Mouse (Mus musculus) embryonic facial prominence, embryonic 14.5 days (tissue): ENCODE measurements around the gene Ddx54. TPM values are rescaled to one million over a fixed set of nuclear protein-coding genes. Genes with fewer than 3 reads are reported as not detected.
A peak's percentile ranks its signal among the peaks of the same experiment; 100 is the strongest.

Experiments
- ATAC-seq: fragments of 200-750 bp; cut with Nextera tagmentation; 2 replicates; pipeline ENCODE4 v1.8.0; 2017; ENCODE audit warnings: low read depth, moderate number of reproducible peaks, moderate TSS enrichment
- DNase-seq: peaks from one replicate; pipeline ENCODE4 v3.0.0-alpha.2; 2015; ENCODE audit warnings: low spot score
- H3K27ac ChIP-seq: fragments of 300-500 bp; sonication (generic); replicated peaks from 2 replicates; pipeline ENCODE4 v1.5.1; 2014; ENCODE audit warnings: low read depth, mild to moderate bottlenecking, low read length, moderate library complexity
- H3K27me3 ChIP-seq: fragments of 300-500 bp; sonication (generic); replicated peaks from 2 replicates; pipeline ENCODE4 v1.6.1; 2014; ENCODE audit warnings: low read length; ENCODE audit not compliant: control insufficient read depth, insufficient read depth
- H3K36me3 ChIP-seq: fragments of 300-500 bp; sonication (generic); 2 replicates; pipeline ENCODE4 v1.6.1; 2014; ENCODE audit warnings: low read length, mixed read lengths; ENCODE audit not compliant: control insufficient read depth, insufficient read depth
- H3K4me1 ChIP-seq: fragments of 300-500 bp; sonication (generic); 2 replicates; pipeline ENCODE4 v1.6.1; 2014; ENCODE audit warnings: antibody characterized with exemption, low read length; ENCODE audit not compliant: control insufficient read depth, insufficient read depth
- H3K4me2 ChIP-seq: fragments of 300-500 bp; sonication (generic); 2 replicates; pipeline ENCODE4 v1.6.1; 2014; ENCODE audit warnings: low read depth, mild to moderate bottlenecking, low read length, moderate library complexity, mixed read lengths
- H3K4me3 ChIP-seq: fragments of 300-500 bp; sonication (generic); 2 replicates; pipeline ENCODE4 v1.5.1; 2014; ENCODE audit warnings: low read depth, mild to moderate bottlenecking, low read length
- H3K9ac ChIP-seq: fragments of 300-500 bp; sonication (generic); 2 replicates; pipeline ENCODE4 v1.6.1; 2014; ENCODE audit warnings: low read depth, mild to moderate bottlenecking, low read length, moderate library complexity, mixed read lengths
- H3K9me3 ChIP-seq: fragments of 300-500 bp; sonication (generic); 2 replicates; pipeline ENCODE4 v1.6.1; 2016; ENCODE audit warnings: low read length; ENCODE audit not compliant: control insufficient read depth
- WGBS: fragments of 180-500 bp; shearing (Covaris S2); extraction: QIAGEN DNeasy Blood & Tissue Kit; methylation state at CpG from one replicate; pipeline ENCODE4 v1.1.7; 2014; 5-methylcytosine and 5-hydroxymethylcytosine counted together
- polyA plus RNA-seq: library from polyadenylated mRNA; unstranded; fragments of >200 nt; fragmentation: Nextera tagmentation; extraction: Ambion mirVana; gene quantifications from 2 replicates; pipeline ENCODE4 v1.2.1, GENCODE M21; 2014

The Ddx54 gene
- polyA plus RNA-seq, 1 experiment from 2014 or later: 28.2 TPM

DNA sequence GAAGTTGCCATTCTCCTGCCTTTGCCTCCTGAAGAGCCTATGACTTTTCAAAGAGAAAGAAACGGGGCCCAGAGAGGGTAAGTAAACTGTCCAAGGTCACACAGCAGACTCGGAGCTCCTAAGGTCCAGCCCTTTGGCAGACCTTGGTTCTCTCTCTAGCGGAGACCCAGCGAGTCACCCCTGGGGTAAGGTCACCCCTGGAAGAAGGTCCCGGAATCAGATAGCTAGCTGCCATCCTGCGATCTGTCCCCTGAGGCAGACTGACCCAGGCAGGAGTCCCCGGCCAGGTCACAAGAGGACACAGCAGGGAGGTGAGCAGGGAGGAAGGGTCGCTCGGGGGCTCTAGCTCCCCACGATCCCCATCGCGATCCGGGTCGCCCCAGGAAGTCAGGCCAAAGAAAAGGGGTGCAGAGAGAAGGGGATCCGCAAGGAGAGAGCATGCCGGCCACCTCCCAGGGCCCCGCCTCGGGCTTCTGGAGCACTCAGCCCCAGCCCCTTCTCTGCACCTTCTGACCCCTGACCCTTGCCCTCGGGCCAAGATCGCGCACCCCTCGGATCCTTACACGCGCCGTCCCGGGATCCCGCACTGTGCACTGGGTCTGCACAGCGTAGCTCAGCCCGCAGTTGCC, 24.5 kb upstream of the Ddx54 start:
- ATAC-seq: no peak
- Histone ChIP-seq H3K9ac (peak overlapping the region; percentile 83), H3K27ac (peak overlapping the region; percentile 61), H3K4me1 (peaks cover 11% of the 10 kb centered on the region), H3K36me3 (peaks cover 21% of the 10 kb centered on the region), H3K27me3 (no peaks in the 10 kb centered on the region), H3K9me3 (0 out of 2 replicates have a peak, but pooled peaks cover 4% of the 10 kb centered on the region), H3K4me2 (peak overlapping the region; percentile 99), H3K4me3 (peak overlapping the region; percentile 89)
- DNase-seq: no peak
- 4% methylated on average over 12 of the region's 29 CpGs for WGBS

DNA sequence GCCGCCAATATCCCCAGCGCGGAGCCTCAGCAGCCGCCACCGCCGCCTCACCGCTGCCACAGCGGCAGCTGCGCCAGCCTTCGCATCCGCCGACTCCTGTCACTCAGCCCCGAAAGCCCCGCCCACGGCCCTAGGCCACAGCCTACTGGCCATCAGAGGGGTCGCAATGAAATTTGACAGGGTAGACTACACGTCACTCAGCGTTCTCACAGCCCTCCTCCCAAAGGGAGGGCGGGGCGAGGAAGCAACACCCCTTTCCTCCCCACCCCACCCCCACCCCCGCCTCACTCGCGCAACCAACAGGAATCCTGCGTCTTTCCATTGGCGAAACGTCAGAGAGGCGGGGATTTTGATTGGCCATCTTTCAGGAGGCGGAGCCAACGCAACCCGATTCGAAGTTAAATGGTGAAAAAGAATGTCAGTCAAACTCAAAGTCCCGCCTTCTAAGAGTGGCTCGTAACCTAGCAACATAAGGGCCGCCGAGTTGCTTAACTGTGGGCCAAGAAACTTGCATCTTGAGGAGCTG, 23.9 kb upstream of the Ddx54 start, which contains the start of the genes Tpcn1 and Iqcd:
TSS of gene Tpcn1 (minus strand) at position 105 of the 526 bp plus-strand sequence.
TSS of gene Iqcd (plus strand) at position 448 of the 526 bp plus-strand sequence.
- Histone ChIP-seq H3K9me3 (0 out of 2 replicates have a peak, but pooled peaks cover 4% of the 10 kb centered on the region), H3K4me3 (peak within 1 kb of the TSS; percentile 89), H3K27me3 (no peaks in the 10 kb centered on the region), H3K9ac (peak within 1 kb of the TSS; percentile 83), H3K36me3 (peaks cover 15% of the 10 kb centered on the region), H3K4me1 (peaks cover 11% of the 10 kb centered on the region), H3K4me2 (peak within 1 kb of the TSS; percentile 99), H3K27ac (peak within 1 kb of the TSS; percentile 61)
- ATAC-seq (peak; percentile 98), DNase-seq (peak; percentile 100)
- 0% methylated on average over 21 of the region's 35 CpGs for WGBS

DNA sequence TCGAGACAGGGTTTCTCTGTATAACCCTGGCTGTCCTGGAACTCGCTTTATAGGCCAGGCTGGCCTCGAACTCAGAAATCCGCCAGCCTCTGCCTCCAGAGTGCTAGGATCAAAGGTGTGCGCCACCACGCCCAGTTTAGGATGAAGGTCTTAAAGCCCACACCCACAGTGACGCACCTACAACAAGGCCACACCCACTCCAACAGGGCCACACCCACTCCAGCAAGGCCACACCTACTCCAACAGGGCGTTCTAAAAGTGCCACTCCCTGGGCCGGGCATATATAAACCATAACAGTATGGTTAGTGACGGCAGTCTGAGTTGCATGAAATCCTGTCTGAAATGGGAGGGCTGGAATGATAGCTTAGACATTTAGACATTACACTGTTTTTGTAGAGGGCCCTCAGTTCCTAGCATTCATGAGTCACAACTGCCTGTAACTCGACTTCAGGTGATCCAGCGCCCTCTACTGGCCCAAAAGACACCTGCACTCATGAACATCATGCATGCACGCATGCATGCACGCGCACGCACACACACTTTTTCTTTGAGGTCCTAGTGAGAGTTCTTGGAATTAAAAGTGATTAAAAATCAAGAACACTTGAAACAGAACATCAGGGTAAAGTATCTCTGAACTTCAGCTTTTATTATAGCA, 22.1 kb upstream of the Ddx54 start:
- no peak overlapping the region for H3K4me2 ChIP-seq
- ATAC-seq (no peak), DNase-seq (no peak)
- no peak overlapping the region for H3K4me3 ChIP-seq
- no peak overlapping the region for H3K27ac ChIP-seq
- peaks cover 11% of the 10 kb centered on the region for H3K4me1 ChIP-seq
- H3K9me3 ChIP-seq: 0 out of 2 replicates have a peak, but pooled peaks cover 4% of the 10 kb centered on the region
- H3K27me3 ChIP-seq: no peaks in the 10 kb centered on the region
- no peaks in the 10 kb centered on the region for H3K36me3 ChIP-seq
- no peak overlapping the region for H3K9ac ChIP-seq
- 75% methylated on average over 16 of the region's 16 CpGs for WGBS

DNA sequence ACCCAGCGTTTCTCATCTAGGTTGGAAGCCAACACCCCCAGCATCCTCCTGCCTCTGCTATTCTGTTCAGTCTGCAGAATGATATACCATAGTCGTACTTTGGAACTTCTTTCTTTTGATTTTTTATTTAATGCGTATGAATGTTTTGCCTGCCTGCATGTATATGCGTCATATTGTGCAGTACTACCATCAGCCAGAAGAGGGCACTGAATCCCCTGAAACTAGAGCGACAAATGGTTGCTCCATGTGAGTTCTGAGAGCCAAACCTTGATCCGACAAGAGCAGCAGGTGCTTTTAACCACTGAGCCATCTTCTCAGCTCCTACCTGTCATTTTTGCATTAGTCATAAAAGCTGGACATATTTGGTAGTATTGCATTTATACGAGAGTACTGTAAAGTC, 20.4 kb upstream of the Ddx54 start:
- Histone ChIP-seq H3K9me3 (0 out of 2 replicates have a peak, but pooled peaks cover 4% of the 10 kb centered on the region), H3K27me3 (no peaks in the 10 kb centered on the region), H3K27ac (no peak overlapping the region), H3K4me1 (peaks cover 4% of the 10 kb centered on the region), H3K9ac (no peak overlapping the region), H3K36me3 (no peaks in the 10 kb centered on the region), H3K4me2 (no peak overlapping the region), H3K4me3 (no peak overlapping the region)
- ATAC-seq: no peak
- WGBS: 58% methylated on average over 7 of the region's 7 CpGs
- DNase-seq: no peak

DNA sequence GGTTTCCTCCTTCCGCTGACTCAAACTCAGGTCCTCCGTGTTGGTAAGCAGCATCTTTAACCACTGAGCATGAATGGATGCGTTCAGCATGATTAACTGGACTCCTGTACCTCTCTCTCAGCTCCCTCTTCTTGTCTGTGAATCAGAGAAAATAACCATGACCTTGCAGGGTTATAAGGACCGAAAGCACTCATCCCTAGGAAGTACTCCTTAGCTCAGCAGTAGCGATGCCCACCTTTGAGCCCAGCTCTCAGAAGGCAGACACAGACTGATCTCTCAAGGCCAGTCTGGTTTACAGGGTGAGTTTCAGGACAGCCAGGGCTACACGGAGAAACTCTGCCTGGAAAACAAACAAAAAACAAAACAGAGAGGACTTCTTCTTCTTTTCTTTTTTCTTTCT, 18.1 kb upstream of the Ddx54 start:
- Histone ChIP-seq H3K27ac (no peak overlapping the region), H3K9me3 (0 out of 2 replicates have a peak, but pooled peaks cover 4% of the 10 kb centered on the region), H3K9ac (no peak overlapping the region), H3K4me1 (no peaks in the 10 kb centered on the region), H3K4me3 (no peak overlapping the region), H3K4me2 (no peak overlapping the region), H3K36me3 (no peaks in the 10 kb centered on the region), H3K27me3 (no peaks in the 10 kb centered on the region)
- DNase-seq (no peak), ATAC-seq (no peak)
- 76% methylated on average over 6 of the region's 6 CpGs for WGBS

DNA sequence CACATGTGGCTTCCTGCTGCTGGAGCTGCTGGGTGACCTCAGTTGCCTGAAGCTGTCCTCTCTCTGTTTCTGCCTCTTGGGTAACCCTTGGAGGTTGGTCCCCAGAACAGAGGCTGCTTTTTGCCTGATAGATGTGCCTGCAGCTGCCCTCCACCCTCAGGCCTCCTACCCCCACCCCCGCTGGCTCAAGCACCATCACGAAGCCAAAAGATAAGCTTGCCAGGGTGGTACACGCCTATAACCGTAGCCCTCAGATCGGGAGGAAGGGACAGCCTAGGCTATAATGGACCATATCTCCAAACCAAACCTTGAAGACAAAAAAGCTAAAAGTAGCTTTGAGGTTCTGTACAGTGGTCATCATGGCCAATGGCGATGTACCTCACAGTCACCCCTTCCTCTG, 12.9 kb upstream of the Ddx54 start:
- H3K9me3 ChIP-seq: no peaks in the 10 kb centered on the region
- DNase-seq: no peak
- H3K4me3 ChIP-seq: no peak overlapping the region
- H3K4me1 ChIP-seq: no peaks in the 10 kb centered on the region
- no peaks in the 10 kb centered on the region for H3K36me3 ChIP-seq
- no peak for ATAC-seq
- WGBS: 97% methylated on average over 6 of the region's 6 CpGs
- H3K9ac ChIP-seq: no peak overlapping the region
- H3K27ac ChIP-seq: no peak overlapping the region
- H3K27me3 ChIP-seq: no peaks in the 10 kb centered on the region
- H3K4me2 ChIP-seq: no peak overlapping the region

DNA sequence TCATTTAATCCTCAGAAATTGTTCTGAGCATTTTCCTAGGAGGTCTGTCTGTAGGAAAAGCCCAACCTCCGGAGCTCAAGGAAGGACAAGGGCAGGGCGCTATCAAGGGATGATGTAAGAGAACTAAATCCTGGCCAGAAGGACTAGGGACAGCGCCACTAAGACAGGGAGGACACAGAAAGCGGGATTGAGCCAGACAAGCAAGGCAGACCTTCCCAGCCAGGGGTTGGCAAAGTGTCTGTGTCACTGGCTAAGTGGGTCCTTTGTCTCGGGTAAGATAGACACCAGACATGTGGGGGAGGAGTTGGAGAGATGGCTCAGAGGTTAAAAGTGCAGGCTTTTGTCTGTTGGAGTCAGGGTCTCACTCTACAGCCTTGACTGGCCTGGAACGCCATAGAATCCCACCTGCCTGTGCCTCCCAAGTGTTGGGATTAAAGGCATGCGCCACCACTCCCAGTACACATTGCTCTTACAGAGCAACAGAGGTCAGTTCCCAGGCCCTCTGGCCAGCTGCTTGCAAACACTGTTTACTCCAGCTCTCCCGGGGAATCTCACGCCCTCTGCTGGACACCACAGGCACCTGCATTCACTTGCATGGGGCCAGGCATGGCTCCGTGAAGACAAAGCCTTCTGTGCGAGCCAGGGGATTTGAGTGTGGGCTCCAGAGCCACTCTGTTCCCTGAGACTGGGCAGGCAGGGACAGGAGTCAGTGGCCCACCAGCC, 11.4 kb upstream of the Ddx54 start:
- Histone ChIP-seq H3K27me3 (no peaks in the 10 kb centered on the region), H3K4me1 (no peaks in the 10 kb centered on the region; the same call in 1 of the 2 replicates), H3K27ac (no peak overlapping the region), H3K9me3 (no peaks in the 10 kb centered on the region), H3K9ac (no peak overlapping the region), H3K36me3 (no peaks in the 10 kb centered on the region), H3K4me2 (no peak overlapping the region), H3K4me3 (no peak overlapping the region)
- DNase-seq (no peak), ATAC-seq (no peak)
- WGBS: 54% methylated on average over 11 of the region's 11 CpGs

DNA sequence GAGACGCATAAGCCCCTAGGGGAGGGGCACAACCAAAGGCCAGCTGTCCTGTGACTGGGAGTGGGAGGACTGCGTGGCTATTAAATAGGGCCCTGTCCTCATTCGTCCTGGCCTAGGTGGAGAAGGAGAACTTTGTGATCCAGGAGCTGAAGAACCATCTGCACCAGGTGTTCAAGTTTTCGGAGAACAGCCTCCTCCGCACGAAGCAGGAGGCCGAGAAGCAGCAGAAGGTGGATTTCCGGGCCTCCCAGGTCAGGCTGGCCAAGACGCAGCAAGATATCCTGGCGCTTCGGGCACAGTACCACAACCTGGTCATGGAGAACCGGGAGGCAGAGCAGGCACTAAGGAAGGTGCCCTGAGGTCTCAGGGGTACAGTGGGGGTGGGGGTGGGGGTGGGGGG, 10.3 kb upstream of the Ddx54 start:
- WGBS: 91% methylated on average over 12 of the region's 12 CpGs
- H3K4me3 ChIP-seq: no peak overlapping the region
- no peaks in the 10 kb centered on the region for H3K36me3 ChIP-seq
- H3K9ac ChIP-seq: no peak overlapping the region
- no peaks in the 10 kb centered on the region; the same call in 1 of the 2 replicates for H3K4me1 ChIP-seq
- no peaks in the 10 kb centered on the region for H3K9me3 ChIP-seq
- DNase-seq: no peak
- no peak overlapping the region for H3K27ac ChIP-seq
- no peaks in the 10 kb centered on the region for H3K27me3 ChIP-seq
- H3K4me2 ChIP-seq: no peak overlapping the region
- ATAC-seq: no peak
